Mouse (Mus musculus): ENCODE data around the gene Rnf11. TPM values are rescaled to one million over a fixed set of nuclear protein-coding genes. Genes with fewer than 3 reads are reported as not detected.

Rnf11 gene
- total and polyA plus RNA-seq, 3 experiments: 8.6 to 8.7 TPM; not detected in 1

- Histone ChIP-seq H3K79me2 (ENCODE audit: control insufficient read depth, insufficient read depth, low read length, poor library complexity) (no peaks in the 10 kb centered on the region; the same call in 1 of the 2 replicates), H3K27me3 (ENCODE audit: control insufficient read depth in 1 of 2, insufficient read depth in 2 of 2, low read length in 2 of 2) (no peaks in the 10 kb centered on the region), H3K9ac (ENCODE audit: control insufficient read depth, low read depth, low read length, poor library complexity, severe bottlenecking) (peak overlapping the region; percentile 76), H3K36me3 (ENCODE audit: control insufficient read depth in 1 of 2, insufficient read depth in 2 of 2, low read length in 2 of 2) (peaks cover 0 to 16% of the 10 kb centered on the region in 2 experiments; a peak in 2 of 4 replicates), H3K4me3 (ENCODE audit: control insufficient read depth in 1 of 2, insufficient read depth in 1 of 2, low read depth in 2 of 2, low read length in 2 of 2) (peak overlapping the region; percentile 47 to 64; a peak in 3 of 4 replicates), H3K27ac (ENCODE audit: control insufficient read depth, low read depth, low read length) (no peak overlapping the region), H3K4me1 (ENCODE audit: control insufficient read depth in 1 of 2, insufficient read depth in 2 of 2, low read length in 2 of 2) (peaks cover 0 to 28% of the 10 kb centered on the region in 2 experiments; a peak in 3 of 4 replicates), H3K9me3 (replicated peaks; ENCODE audit: insufficient read depth, low read length) (no peaks in the 10 kb centered on the region)
- DNase-seq (ENCODE audit: low read depth, low spot score): no peak
- no peak for TF ChIP-seq MAFK (IDR thresholded peaks at IDR 0.05; ENCODE audit: borderline replicate concordance, low read depth, low read length)
- no peak for TF ChIP-seq CHD1 (IDR thresholded peaks at IDR 0.05; ENCODE audit: low read depth, low read length)
- TF ChIP-seq ELF1 (IDR thresholded peaks at IDR 0.05; ENCODE audit: low read depth, low read length): no peak
- no peak for TF ChIP-seq MEF2A (IDR thresholded peaks at IDR 0.05; ENCODE audit: extremely low read depth, insufficient replicate concordance, low read depth, low read length, poor library complexity, severe bottlenecking)
- no peak for TF ChIP-seq POLR2AphosphoS2 (IDR thresholded peaks at IDR 0.05; ENCODE audit: low read length)
- no peak for TF ChIP-seq UBTF (IDR thresholded peaks at IDR 0.05; ENCODE audit: borderline replicate concordance, insufficient read depth, low read depth, low read length)
- TF ChIP-seq NRF1 (IDR thresholded peaks at IDR 0.05; ENCODE audit: insufficient read depth, low read depth, low read length, poor library complexity, severe bottlenecking): no peak
- no peak for TF ChIP-seq MYB (IDR thresholded peaks at IDR 0.05; ENCODE audit: low read depth, low read length)
- TF ChIP-seq ZC3H11A (IDR thresholded peaks at IDR 0.05; ENCODE audit: low read depth, low read length): no peak
- TF ChIP-seq GABPA (IDR thresholded peaks at IDR 0.05; ENCODE audit: low read depth, low read length): no peak
- no peak for TF ChIP-seq CHD2 (IDR thresholded peaks at IDR 0.05; ENCODE audit: low read length)
- no peak for TF ChIP-seq GATA1 (IDR thresholded peaks at IDR 0.05; ENCODE audit: low read depth, low read length)
- TF ChIP-seq JUND (IDR thresholded peaks at IDR 0.05; ENCODE audit: low read depth, low read length): no peak
- no peak for TF ChIP-seq TCF12 (IDR thresholded peaks at IDR 0.05; ENCODE audit: low read depth, low read length)
- no peak for TF ChIP-seq USF1 (IDR thresholded peaks at IDR 0.05; ENCODE audit: low read depth, low read length)
- TF ChIP-seq TBP (IDR thresholded peaks at IDR 0.05; ENCODE audit: low read depth, low read length): no peak
- no peak for TF ChIP-seq ZKSCAN1 (IDR thresholded peaks at IDR 0.05; ENCODE audit: low read depth, low read length)
These were observed 77.4 kb downstream of the Rnf11 start for GRCm38 (mm10) chr4:109407176-109407520.

GRCm38 (mm10) chr4:109406486-109407175 lies 77.9 kb downstream of the Rnf11 start, which contains the start of gene Ttc39a:
Gene Ttc39a, plus strand, starts transcription at chr4:109406623.
- H3K4me1 ChIP-seq (ENCODE audit: control insufficient read depth in 1 of 2, insufficient read depth in 2 of 2, low read length in 2 of 2): peaks cover 0 to 23% of the 10 kb centered on the region in 2 experiments; a peak in 3 of 4 replicates
- H3K9me3 ChIP-seq (replicated peaks; ENCODE audit: insufficient read depth, low read length): no peaks in the 10 kb centered on the region
- peak; percentile 38; the same call in 1 of the 2 replicates for TF ChIP-seq E2F4 (IDR thresholded peaks at IDR 0.05; ENCODE audit: borderline replicate concordance, low read depth, low read length)
- TF ChIP-seq CHD2 (IDR thresholded peaks at IDR 0.05; ENCODE audit: low read length): no peak
- no peaks in the 10 kb centered on the region; the same call in 1 of the 2 replicates for H3K79me2 ChIP-seq (ENCODE audit: control insufficient read depth, insufficient read depth, low read length, poor library complexity)
- peaks cover 0 to 11% of the 10 kb centered on the region in 2 experiments; a peak in 2 of 4 replicates for H3K36me3 ChIP-seq (ENCODE audit: control insufficient read depth in 1 of 2, insufficient read depth in 2 of 2, low read length in 2 of 2)
- H3K27me3 ChIP-seq (ENCODE audit: control insufficient read depth in 1 of 2, insufficient read depth in 2 of 2, low read length in 2 of 2): no peaks in the 10 kb centered on the region
- peak within 1 kb of the TSS; percentile 47 to 64 for H3K4me3 ChIP-seq (ENCODE audit: control insufficient read depth in 1 of 2, insufficient read depth in 1 of 2, low read depth in 2 of 2, low read length in 2 of 2)
- H3K27ac ChIP-seq (ENCODE audit: control insufficient read depth, low read depth, low read length): peak within 1 kb of the TSS; percentile 71
- peak; percentile 74 for DNase-seq (ENCODE audit: low read depth, low spot score)
- H3K9ac ChIP-seq (ENCODE audit: control insufficient read depth, low read depth, low read length, poor library complexity, severe bottlenecking): peak within 1 kb of the TSS; percentile 76
